Mouse (Mus musculus) kidney, adult 18-20 months (tissue): ENCODE measurements at regions not wholly inside any gene's neighbourhood (a gene's known extent, or its start where the extent isn't known, plus 50 kb on each side); places are given as distances from the start of the nearest gene placed in this dataset.
"Not testable (repeated sequence)": the region's sequence is repeated elsewhere in the genome, so short reads cannot be mapped to it uniquely, and the experiment has no call there.

Experiments used
- DNase-seq: peaks from one replicate; pipeline ENCODE4 v3.0.0; 2021

- DNase-seq, result no peak
Observed at GRCm38 (mm10) chr12:46395245-46395644, 423.5 kb downstream of the Nova1 start.

GRCm38 (mm10) chr12:46393769-46394168 lies 425.0 kb downstream of the Nova1 start:
- no peak for DNase-seq

- DNase-seq, result no peak
Observed at GRCm38 (mm10) chr12:46378914-46379313, 439.8 kb downstream of the Nova1 start.

GRCm38 (mm10) chr12:46371747-46372146 lies 447.0 kb downstream of the Nova1 start:
- DNase-seq, result no peak

- no peak for DNase-seq
Observed at GRCm38 (mm10) chr12:46333376-46333775, 485.4 kb downstream of the Nova1 start.

GRCm38 (mm10) chr12:46327865-46328264 lies 490.9 kb downstream of the Nova1 start:
- DNase-seq, result no peak

- DNase-seq, result no peak
Observed at GRCm38 (mm10) chr12:46323276-46323675, 495.5 kb downstream of the Nova1 start.

GRCm38 (mm10) chr12:46303136-46303797 lies 515.5 kb downstream of the Nova1 start:
- DNase-seq, result no peak

- DNase-seq, result no peak
Observed at GRCm38 (mm10) chr12:46298926-46299325, 519.8 kb downstream of the Nova1 start.

GRCm38 (mm10) chr12:46284519-46284918 lies 534.2 kb downstream of the Nova1 start:
- no peak for DNase-seq

GRCm38 (mm10) chr12:46248402-46249018 lies 570.2 kb downstream of the Nova1 start:
- DNase-seq, result no peak

GRCm38 (mm10) chr12:46244925-46245324 lies 573.8 kb downstream of the Nova1 start:
- no peak for DNase-seq

GRCm38 (mm10) chr12:46232359-46232758 lies 586.4 kb downstream of the Nova1 start:
- no peak for DNase-seq

GRCm38 (mm10) chr12:46215328-46215727 lies 603.4 kb downstream of the Nova1 start:
- not testable (repeated sequence) for DNase-seq

GRCm38 (mm10) chr12:46199076-46199475 lies 619.7 kb downstream of the Nova1 start:
- DNase-seq, result no peak

GRCm38 (mm10) chr12:46197482-46198101 lies 621.1 kb downstream of the Nova1 start:
- no peak for DNase-seq

GRCm38 (mm10) chr12:46194173-46194572 lies 624.6 kb downstream of the Nova1 start:
- DNase-seq, result no peak
